In genomic region chr15:93000121-93000520, GRCm38 (mm10) we compare ENCODE assay signal across 13 mouse cellular contexts.
DNase-seq lines count a peak whose midpoint lies in the region; ATAC-seq and TF ChIP-seq lines count a peak whose summit lies in the region.
"Had no signal": no experiment of that assay in that cellular context is flagged by ENCODE, and none has a peak within 500 bp of the region (broad histone marks: within the 10 kb centered on the region; RNA-seq: fewer than 3 reads in every experiment).

No protein-coding gene starts in this region.

- no peak for ATAC-seq in limb, embryonic 12.5 days (ENCODE audit: insufficient number of reproducible peaks, insufficient read depth, low FRiP score, low TSS enrichment, low read depth)
- ATAC-seq: forebrain, embryonic 13.5 days; liver, embryonic 12.5 days had no signal

- no peaks in the 10 kb centered on the region for H3K36me3 ChIP-seq in limb, embryonic 12.5 days
- no peaks in the 10 kb centered on the region for H3K36me3 ChIP-seq in limb, embryonic 10.5 days
- H3K36me3 ChIP-seq in thymus, adult 2 months (ENCODE audit: control insufficient read depth, insufficient read depth, low read length), result no peaks in the 10 kb centered on the region
- H3K36me3 ChIP-seq: embryonic facial prominence, embryonic 15.5 days; liver, embryonic 12.5 days had no signal

- peaks cover 18% of the 10 kb centered on the region for H3K4me1 ChIP-seq in limb, embryonic 12.5 days (replicated peaks)
- H3K4me1 ChIP-seq in limb, embryonic 10.5 days, result peaks cover 30% of the 10 kb centered on the region
- H3K4me1 ChIP-seq in thymus, adult 2 months (replicated peaks; ENCODE audit: control insufficient read depth, insufficient read depth, low read length), result peaks cover 5% of the 10 kb centered on the region; the same call in 1 of the 2 replicates

- H3K27ac ChIP-seq in limb, embryonic 12.5 days, result no peak overlapping the region
- no peak overlapping the region for H3K27ac ChIP-seq in limb, embryonic 10.5 days
- no peak overlapping the region for H3K27ac ChIP-seq in thymus, adult 2 months (ENCODE audit: control insufficient read depth, insufficient read depth, low read length)
- no peak overlapping the region for H3K27ac ChIP-seq in layer of hippocampus, adult 2 months
- H3K27ac ChIP-seq: embryonic facial prominence, embryonic 15.5 days; forebrain, embryonic 13.5 days; liver, embryonic 12.5 days had no signal

- H3K4me3 ChIP-seq in limb, embryonic 12.5 days (replicated peaks), result no peak overlapping the region
- no peak overlapping the region for H3K4me3 ChIP-seq in limb, embryonic 10.5 days
- no peak overlapping the region for H3K4me3 ChIP-seq in thymus, adult 2 months (ENCODE audit: control insufficient read depth, insufficient read depth, low read length)
- H3K4me3 ChIP-seq in layer of hippocampus, adult 2 months, result no peak overlapping the region
- H3K4me3 ChIP-seq: embryonic facial prominence, embryonic 15.5 days; forebrain, embryonic 13.5 days; liver, embryonic 12.5 days had no signal

- no peak overlapping the region for H3K9ac ChIP-seq in limb, embryonic 12.5 days (replicated peaks)
- H3K9ac ChIP-seq: embryonic facial prominence, embryonic 15.5 days; forebrain, embryonic 13.5 days; liver, embryonic 12.5 days had no signal

- peak overlapping the region; percentile 27 for H3K4me2 ChIP-seq in limb, embryonic 12.5 days
- H3K4me2 ChIP-seq: embryonic facial prominence, embryonic 15.5 days; forebrain, embryonic 13.5 days; liver, embryonic 12.5 days had no signal

- peaks cover 3% of the 10 kb centered on the region; the same call in 1 of the 2 replicates for H3K27me3 ChIP-seq in limb, embryonic 12.5 days
- H3K27me3 ChIP-seq in limb, embryonic 10.5 days (ENCODE audit: low read depth, poor library complexity, severe bottlenecking), result no peaks in the 10 kb centered on the region
- no peaks in the 10 kb centered on the region for H3K27me3 ChIP-seq in thymus, adult 2 months (ENCODE audit: control insufficient read depth, insufficient read depth, low read length)
- H3K27me3 ChIP-seq: embryonic facial prominence, embryonic 15.5 days; forebrain, embryonic 13.5 days; liver, embryonic 12.5 days had no signal

- TF ChIP-seq CTCF in thymus, adult 2 months (IDR thresholded peaks at IDR 0.05; ENCODE audit: borderline replicate concordance, control insufficient read depth, extremely low read depth, insufficient read depth, low read length, poor library complexity), result no peak
- TF ChIP-seq CTCF in layer of hippocampus, adult 2 months (conservative IDR thresholded peaks at IDR 0.05), result no peak

- intact Hi-C loops in heart, postnatal 14 days (cut with DNase I), result loop anchor here (10.0 kb wide), 1 partner anchor 555 kb away; no protein-coding TSS in a partner anchor

- no peak for TF ChIP-seq POLR2A in thymus, adult 2 months (IDR thresholded peaks at IDR 0.05; ENCODE audit: control insufficient read depth, extremely low read depth, insufficient read depth, low read length, poor library complexity)

- peak; percentile 6 to 9 for DNase-seq in heart, adult 9 months (ENCODE audit: low spot score in 2 of 2)
- DNase-seq in heart, postnatal 14 days, result no peak
- DNase-seq in limb, embryonic 10.5 days (ENCODE audit: low spot score), result no peak
- DNase-seq in adrenal gland, postnatal 25 days, result peak; percentile 8
- DNase-seq in lung, postnatal 25 days (ENCODE audit: low spot score), result peak; percentile 11
- DNase-seq in thymus, adult 2 months, result no peak
- DNase-seq in layer of hippocampus, adult 2 months (ENCODE audit: low spot score in 2 of 2), result no peak
- DNase-seq: cerebellum, adult 2 months; spleen, adult 18-20 months had no signal

- no peaks in the 10 kb centered on the region for H3K9me3 ChIP-seq in limb, embryonic 12.5 days
- no peaks in the 10 kb centered on the region for H3K9me3 ChIP-seq in limb, embryonic 10.5 days (replicated peaks)
- H3K9me3 ChIP-seq: embryonic facial prominence, embryonic 15.5 days; forebrain, embryonic 13.5 days; liver, embryonic 12.5 days had no signal

- WGBS in limb, embryonic 12.5 days, result 38% methylated on average over 12 of the region's 12 CpGs
- 50% methylated on average over 12 of the region's 12 CpGs for WGBS in limb, embryonic 10.5 days
- WGBS in thymus, adult 2 months, result 94% methylated on average over 12 of the region's 12 CpGs

Comparison
In these comparisons a context has a peak if more than half of its experiments do, and no peak if none do; other contexts are left out.
1. DNase-seq: peak in heart, adult 9 months (2 of 2), adrenal gland, postnatal 25 days (single experiment) and lung, postnatal 25 days (single experiment); none in heart, postnatal 14 days (0 of 2), limb, embryonic 10.5 days (single experiment), thymus, adult 2 months (single experiment) and layer of hippocampus, adult 2 months (0 of 2).